ENCODE assay signal across 21 mouse cellular contexts in the genomic region with DNA sequence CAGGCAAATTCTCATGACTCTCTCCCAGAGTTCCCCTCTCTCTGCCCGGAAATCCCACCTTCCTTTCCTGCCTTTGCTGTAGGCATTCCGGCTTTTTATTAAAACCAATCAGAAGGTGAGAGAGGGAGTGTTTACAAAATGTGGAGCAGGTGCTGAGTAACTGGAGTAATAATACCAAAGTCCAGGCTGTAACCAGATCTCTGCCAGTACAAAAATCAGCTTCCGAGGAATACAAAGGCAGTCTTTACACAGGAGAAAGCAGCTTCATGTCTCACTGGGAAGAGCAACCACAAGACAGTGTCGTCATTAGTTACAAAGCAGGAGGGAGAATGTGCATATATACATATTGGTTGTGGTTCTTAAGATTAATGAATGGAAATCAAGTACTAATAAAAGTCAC. TPM values are rescaled to one million over a fixed set of nuclear protein-coding genes. Genes with fewer than 3 reads are reported as not detected.
"Had no signal": no experiment of that assay in that cellular context is flagged by ENCODE, and none has a peak within 500 bp of the region (broad histone marks: within the 10 kb centered on the region; RNA-seq: fewer than 3 reads in every experiment).

No protein-coding gene starts in this region.

- H3K9ac ChIP-seq: lung, embryonic 14.5 days; midbrain, embryonic 12.5 days; neural tube, embryonic 13.5 days; neural tube, embryonic 15.5 days had no signal

- H3K27me3 ChIP-seq: midbrain, embryonic 12.5 days; neural tube, embryonic 13.5 days; neural tube, embryonic 15.5 days had no signal

- H3K4me2 ChIP-seq: lung, embryonic 14.5 days; midbrain, embryonic 12.5 days; neural tube, embryonic 13.5 days; neural tube, embryonic 15.5 days had no signal

- H3K36me3 ChIP-seq: midbrain, embryonic 10.5 days; midbrain, embryonic 12.5 days; neural tube, embryonic 13.5 days; neural tube, embryonic 15.5 days had no signal

- H3K9me3 ChIP-seq: midbrain, embryonic 10.5 days; midbrain, embryonic 12.5 days; neural tube, embryonic 13.5 days; neural tube, embryonic 15.5 days had no signal

- H3K4me1 ChIP-seq: midbrain, embryonic 12.5 days; neural tube, embryonic 13.5 days; neural tube, embryonic 15.5 days had no signal

- H3K27ac ChIP-seq: midbrain, embryonic 10.5 days; midbrain, embryonic 12.5 days; neural tube, embryonic 13.5 days; neural tube, embryonic 15.5 days had no signal

- ATAC-seq: midbrain, embryonic 16.5 days had no signal

- DNase-seq: lung, adult 18-20 months; lung, embryonic 14.5 days; lung, postnatal 10 days; lung, postnatal 4 days; midbrain, embryonic 14.5 days; retina, postnatal 1 day; right cerebral cortex, adult 18-20 months; right cerebral cortex, postnatal 25 days; right cerebral cortex, postnatal 4 days; spleen, adult 18-20 months; thymus, adult 18-20 months; thymus, postnatal 14 days; thymus, postnatal 36 days had no signal

- H3K4me3 ChIP-seq: midbrain, embryonic 10.5 days; midbrain, embryonic 12.5 days; myocyte; neural tube, embryonic 13.5 days; neural tube, embryonic 15.5 days had no signal

RNA-seq across cellular contexts. Expression of gene Stum, which starts 19.3 kb away (rescaled TPM):
- total RNA-seq: megakaryocyte, adult 5-6 weeks; megakaryocyte-erythroid progenitor cell, adult 5-6 weeks had no signal
- polyA plus RNA-seq: lung, embryonic 14.5 days had no signal
